Mouse (Mus musculus) G1E (cell line): Measurements from ENCODE around the gene Nsun3. TPM values are rescaled to one million over a fixed set of nuclear protein-coding genes. Genes with fewer than 3 reads are reported as not detected.
A peak's percentile ranks its signal among the peaks of the same experiment; 100 is the strongest.

ENCODE experiments used
- ATAC-seq: 2 replicates; pipeline ENCODE4 v1.8.0; 2016; ENCODE audit warnings: mild to moderate bottlenecking; ENCODE audit not compliant: insufficient number of reproducible peaks, poor library complexity, low FRiP score, severe bottlenecking; ENCODE audit errors: extremely low read depth
- DNase-seq: peaks from one replicate; pipeline ENCODE4 v3.0.0; 2012; ENCODE audit warnings: low spot score
- H3K27me3 ChIP-seq: 2 replicates; pipeline ENCODE4 v1.6.1; 2012; ENCODE audit warnings: mild to moderate bottlenecking, low read length, inconsistent platforms; ENCODE audit not compliant: insufficient read depth
- H3K36me3 ChIP-seq: replicated peaks from 2 replicates; pipeline ENCODE3; 2012; ENCODE audit warnings: mild to moderate bottlenecking, inconsistent platforms
- H3K4me1 ChIP-seq: 2 replicates; pipeline ENCODE4 v1.6.1; 2012; ENCODE audit warnings: low read depth, low read length, inconsistent platforms, mixed read lengths; ENCODE audit not compliant: insufficient read depth
- H3K4me3 ChIP-seq: 2 replicates; pipeline ENCODE4 v1.5.1; 2012; ENCODE audit warnings: low read depth, mild to moderate bottlenecking, inconsistent platforms, low read length, moderate library complexity, mixed read lengths
- H3K9me3 ChIP-seq: replicated peaks from 2 replicates; pipeline ENCODE4 v1.6.1; 2012; ENCODE audit warnings: inconsistent platforms
- CTCF ChIP-seq: IDR thresholded peaks from 2 replicates; pipeline ENCODE4 v1.5.1; 2012; ENCODE audit warnings: low read depth, low read length, inconsistent platforms, mixed read lengths
- GATA1 ChIP-seq: IDR thresholded peaks from 2 replicates; pipeline ENCODE4 v1.6.1; 2012; ENCODE audit warnings: borderline replicate concordance, low read length, inconsistent platforms, mixed read lengths
- GATA2 ChIP-seq: IDR thresholded peaks from 2 replicates; pipeline ENCODE4 v1.6.1; 2012; ENCODE audit warnings: low read depth, low read length, inconsistent platforms, borderline replicate concordance
- POLR2AphosphoS5 ChIP-seq: IDR thresholded peaks from 2 replicates; pipeline ENCODE4 v1.6.1; 2012; ENCODE audit warnings: low read depth, low read length, inconsistent platforms; ENCODE audit not compliant: insufficient replicate concordance
- TAL1 ChIP-seq: conservative IDR thresholded peaks from 2 replicates; pipeline ENCODE4 v1.6.1; 2012; ENCODE audit warnings: low read depth, low read length, inconsistent platforms, mixed read lengths
- polyA plus RNA-seq: library from polyadenylated mRNA; stranded (reverse); fragments of >175 nt; gene quantifications from 2 replicates; pipeline ENCODE4 v1.2.3, GENCODE M21; 2012
- total RNA-seq, 2 experiments: library from RNA; stranded (forward) in 1 of 2; stranded (reverse) in 1 of 2; fragments of 200-1000 nt in 1 of 2; fragments of >200 nt in 1 of 2; fragmentation: Nextera tagmentation in 1 of 2; gene quantifications; 2 replicates each; pipeline ENCODE4 v1.2.3; 2014 to 2017

Gene Nsun3
- total RNA-seq (2014; fragmentation: Nextera tagmentation) = 112 and 141 TPM in 2 replicates
- 17.7 and 22.9 TPM in 2 replicates for total RNA-seq (2017)
- polyA plus RNA-seq = 1.9 and 2.0 TPM in 2 replicates

GRCm38 (mm10) chr16:62786621-62787331 lies at the start of gene Nsun3:
TSS of gene Nsun3 (minus strand) at chr16:62786818.
- Histone ChIP-seq H3K4me1 (peaks cover 31% of the 10 kb centered on the region), H3K9me3 (no peaks in the 10 kb centered on the region), H3K36me3 (peaks cover 25% of the 10 kb centered on the region), H3K4me3 (peak within 1 kb of the TSS; percentile 90), H3K27me3 (no peaks in the 10 kb centered on the region)
- ATAC-seq (peak; percentile 90), DNase-seq (peak; percentile 96)
- TF ChIP-seq TAL1 (no peak), POLR2AphosphoS5 (no peak)

GRCm38 (mm10) chr16:62834016-62834735 lies 47.6 kb upstream of the Nsun3 start:
- no peaks in the 10 kb centered on the region for H3K9me3 ChIP-seq
- no peak overlapping the region for H3K4me3 ChIP-seq
- H3K4me1 ChIP-seq = peaks cover 17% of the 10 kb centered on the region
- DNase-seq (no peak), ATAC-seq (peak; percentile 92)
- H3K27me3 ChIP-seq = no peaks in the 10 kb centered on the region
- TF ChIP-seq POLR2AphosphoS5 (no peak), TAL1 (peak; percentile 78), CTCF (no peak), GATA2 (no peak), GATA1 (no peak)
- H3K36me3 ChIP-seq = peaks cover 3% of the 10 kb centered on the region

GRCm38 (mm10) chr16:62832481-62832880 lies 45.9 kb upstream of the Nsun3 start:
- Histone ChIP-seq H3K27me3 (no peaks in the 10 kb centered on the region), H3K9me3 (no peaks in the 10 kb centered on the region), H3K4me3 (no peak overlapping the region), H3K4me1 (peaks cover 17% of the 10 kb centered on the region), H3K36me3 (peaks cover 3% of the 10 kb centered on the region)
- TF ChIP-seq TAL1 (no peak), CTCF (peak; percentile 97)
- peak; percentile 43 for ATAC-seq
- no peak for DNase-seq

GRCm38 (mm10) chr16:62832027-62832426 lies 45.4 kb upstream of the Nsun3 start:
- no peak overlapping the region for H3K4me3 ChIP-seq
- DNase-seq (no peak), ATAC-seq (no peak)
- no peaks in the 10 kb centered on the region for H3K27me3 ChIP-seq
- peaks cover 3% of the 10 kb centered on the region for H3K36me3 ChIP-seq
- no peaks in the 10 kb centered on the region for H3K9me3 ChIP-seq
- TF ChIP-seq POLR2AphosphoS5 = no peak
- no peak for TF ChIP-seq GATA1
- TF ChIP-seq TAL1 = no peak
- peaks cover 17% of the 10 kb centered on the region for H3K4me1 ChIP-seq

- no peaks in the 10 kb centered on the region for H3K4me1 ChIP-seq
- peaks cover 13% of the 10 kb centered on the region for H3K36me3 ChIP-seq
- no peaks in the 10 kb centered on the region for H3K27me3 ChIP-seq
- ATAC-seq (peak; percentile 66), DNase-seq (no peak)
- TF ChIP-seq TAL1 = no peak
- no peak for TF ChIP-seq POLR2AphosphoS5
- TF ChIP-seq CTCF = peak; percentile 48
- no peak for TF ChIP-seq GATA1
- no peak for TF ChIP-seq GATA2
- H3K9me3 ChIP-seq = no peaks in the 10 kb centered on the region
- no peak overlapping the region for H3K4me3 ChIP-seq
Measured at GRCm38 (mm10) chr16:62826156-62827001, 39.8 kb upstream of the Nsun3 start.

- DNase-seq (no peak), ATAC-seq (no peak)
Measured at GRCm38 (mm10) chr16:62822472-62822871, 35.9 kb upstream of the Nsun3 start.

More at GRCm38 (mm10) chr16:62822472-62822871, 35.9 kb upstream of the Nsun3 start:
- TF ChIP-seq POLR2AphosphoS5 (no peak), CTCF (no peak), GATA1 (no peak), TAL1 (no peak), GATA2 (no peak)
- Histone ChIP-seq H3K4me3 (no peak overlapping the region), H3K4me1 (no peaks in the 10 kb centered on the region), H3K27me3 (no peaks in the 10 kb centered on the region), H3K9me3 (no peaks in the 10 kb centered on the region), H3K36me3 (peaks cover 13% of the 10 kb centered on the region)
